Mouse (Mus musculus) ZHBTc4 (cell line): ENCODE data around the gene Irs1.

ENCODE experiments used
- DNase-seq: peaks from one replicate; pipeline ENCODE4 v3.0.0-alpha.2; 2011; ENCODE audit warnings: low read depth, low spot score

Gene Irs1

DNA sequence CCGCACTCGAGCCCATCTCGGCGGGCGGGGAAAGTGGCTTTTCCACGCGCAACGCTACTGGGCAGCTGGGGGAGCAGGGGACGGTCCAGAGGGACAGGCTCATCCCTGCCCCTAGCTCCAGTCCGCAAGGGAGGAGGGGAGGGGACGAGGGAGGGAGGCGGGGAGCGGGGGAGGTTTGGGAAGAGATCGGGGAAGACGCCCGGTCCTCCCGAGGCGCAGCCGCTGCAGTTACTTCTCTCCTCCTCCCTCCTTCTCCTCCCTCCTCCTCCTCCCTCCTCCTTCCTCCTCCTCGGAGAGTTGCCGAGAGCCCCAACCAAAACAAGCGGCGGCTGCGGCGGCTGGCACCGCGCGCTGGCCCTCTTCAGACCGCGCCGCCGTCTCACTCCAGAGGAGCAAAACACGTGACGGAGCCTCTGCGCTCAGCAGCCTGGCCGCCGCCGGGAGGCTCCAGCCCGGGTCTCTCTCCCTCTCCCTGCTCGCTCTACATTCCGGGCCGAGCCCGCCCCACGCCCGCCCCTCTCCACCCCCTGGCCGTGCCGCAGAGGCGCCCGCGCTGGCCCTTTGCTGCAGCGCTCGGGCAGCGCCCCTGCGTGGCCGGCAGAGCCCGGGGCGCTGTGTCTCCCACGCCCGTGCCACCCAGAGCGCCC, at the start of gene Irs1:
TSS of gene Irs1 (minus strand) at position 266 of the 647 bp plus-strand sequence.
- DNase-seq = peak; percentile 87

GRCm38 (mm10) chr1:82334506-82334905, 43.3 kb upstream of the Irs1 start:
- no peak for DNase-seq

DNA sequence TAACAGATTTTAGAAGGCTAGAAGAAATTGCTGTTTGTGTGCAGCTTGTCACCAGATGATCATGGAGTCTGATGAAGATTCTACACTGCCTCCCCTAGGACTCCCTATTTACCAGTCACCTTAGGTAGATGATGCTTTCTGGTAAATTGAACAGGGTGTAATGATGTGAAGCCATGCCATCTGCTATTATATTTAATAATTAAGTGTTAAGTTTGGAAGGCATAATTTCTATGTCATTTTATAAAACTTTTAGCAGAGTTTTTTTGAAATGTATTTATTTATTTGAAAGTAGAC, 38.7 kb upstream of the Irs1 start:
- no peak for DNase-seq

DNA sequence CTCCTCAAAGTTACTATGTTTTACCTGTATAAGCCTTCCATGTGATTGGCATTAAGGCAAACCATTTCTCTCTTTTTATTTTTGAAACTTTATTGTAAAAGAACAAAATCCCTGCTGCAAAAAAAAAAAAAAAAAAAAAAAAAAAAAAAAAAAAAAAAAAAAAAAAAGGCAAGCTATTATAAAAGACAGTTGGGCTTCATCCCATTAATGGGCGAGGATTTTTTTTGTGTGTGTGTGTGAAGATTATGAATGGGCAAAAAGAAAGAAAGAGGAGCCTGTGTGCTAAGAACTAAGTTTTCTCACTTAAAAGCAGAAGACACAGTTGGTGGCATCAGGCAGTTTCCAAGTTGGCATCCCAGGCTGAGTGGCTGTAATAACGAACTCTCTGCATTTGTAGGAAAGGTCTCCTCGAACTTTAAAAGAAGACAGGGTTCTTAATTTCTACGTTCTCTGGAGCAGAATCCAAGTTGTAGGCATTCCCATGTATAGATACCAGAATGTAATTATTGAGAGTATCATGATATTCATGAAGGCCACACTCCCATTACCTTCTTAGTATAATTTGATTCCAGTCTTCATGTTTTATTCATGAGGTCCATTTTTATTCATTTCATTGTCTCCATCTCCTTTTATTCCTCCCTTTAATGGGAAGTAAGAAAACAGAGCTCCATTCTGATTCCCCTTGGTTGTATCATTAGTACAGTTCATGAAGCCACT, 38.2 kb upstream of the Irs1 start:
- no peak for DNase-seq

DNA sequence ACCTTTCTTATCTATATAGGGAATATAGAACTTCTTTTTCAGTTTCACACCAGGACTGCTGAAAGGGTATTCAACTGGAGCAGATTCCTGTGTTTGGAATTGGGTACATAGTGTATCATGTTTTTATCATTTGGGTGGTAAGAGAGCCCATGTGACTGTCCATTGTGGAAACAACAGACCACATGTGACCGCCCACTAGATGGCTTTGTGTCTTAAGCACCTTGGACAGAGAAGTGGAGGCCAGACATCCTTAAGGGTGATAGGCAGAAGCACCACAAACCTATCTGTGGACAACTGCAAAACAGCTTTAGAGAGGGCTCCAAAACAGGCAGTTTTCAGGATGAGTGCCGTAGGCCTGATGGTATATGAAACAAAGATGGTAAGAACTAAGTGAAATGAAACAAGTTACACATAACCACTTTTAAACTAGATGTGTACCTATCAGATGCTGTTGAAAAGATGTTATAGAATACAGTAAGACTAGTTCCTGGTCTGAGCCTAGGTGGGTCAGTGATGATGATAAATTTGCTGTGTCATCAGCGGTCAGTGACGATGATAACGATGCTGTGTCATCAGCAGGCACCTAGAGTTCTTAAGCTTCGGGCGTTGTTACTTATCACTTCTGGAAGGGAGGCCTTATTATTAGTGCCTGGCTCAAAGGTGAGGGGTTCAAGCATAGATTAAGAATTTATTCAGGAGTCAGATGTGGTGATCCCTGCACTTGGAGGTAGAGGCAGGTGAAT, 37.0 kb upstream of the Irs1 start:
- DNase-seq = no peak

DNA sequence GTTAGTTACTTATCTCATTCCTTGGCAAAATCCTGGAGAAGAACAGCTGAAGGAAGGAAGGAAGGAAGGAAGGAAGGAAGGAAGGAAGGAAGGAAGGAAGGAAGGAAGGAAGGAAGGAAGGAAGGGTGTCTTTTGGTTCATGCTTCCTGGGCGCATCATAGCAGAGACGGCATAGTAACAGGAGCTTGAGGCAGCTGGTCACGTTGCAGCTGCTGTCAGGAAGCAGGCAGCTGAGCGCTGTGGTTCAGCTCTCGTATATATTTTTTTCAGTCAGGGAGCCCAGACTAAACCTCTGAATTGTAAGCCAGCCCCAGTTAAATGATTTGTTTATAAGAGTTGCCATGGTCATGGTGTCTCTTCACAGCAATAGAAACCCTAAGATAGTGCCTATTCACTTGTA, 34.9 kb upstream of the Irs1 start:
- no peak for DNase-seq

GRCm38 (mm10) chr1:82324131-82324785, 33.0 kb upstream of the Irs1 start:
- peak; percentile 23 for DNase-seq

DNA sequence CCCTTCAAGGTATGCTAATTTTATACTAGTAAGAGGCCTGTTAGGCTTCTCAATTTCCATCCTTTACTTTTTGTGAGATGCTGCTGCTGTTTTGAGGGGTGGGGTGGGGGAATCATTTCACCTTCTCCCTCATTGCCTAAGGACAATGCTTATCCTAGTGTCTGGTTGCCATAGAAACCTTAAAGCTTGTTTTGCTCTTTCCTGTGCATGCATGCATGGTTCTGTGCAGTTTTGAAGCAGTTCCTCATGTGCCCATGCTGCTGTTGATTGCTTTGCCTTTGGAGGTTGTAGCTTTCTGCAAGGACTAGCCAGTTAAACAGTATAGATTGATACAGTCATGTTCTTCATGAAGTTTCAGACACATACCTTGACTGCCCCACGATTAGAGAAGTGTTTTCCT, 30.2 kb upstream of the Irs1 start:
- DNase-seq = no peak

DNA sequence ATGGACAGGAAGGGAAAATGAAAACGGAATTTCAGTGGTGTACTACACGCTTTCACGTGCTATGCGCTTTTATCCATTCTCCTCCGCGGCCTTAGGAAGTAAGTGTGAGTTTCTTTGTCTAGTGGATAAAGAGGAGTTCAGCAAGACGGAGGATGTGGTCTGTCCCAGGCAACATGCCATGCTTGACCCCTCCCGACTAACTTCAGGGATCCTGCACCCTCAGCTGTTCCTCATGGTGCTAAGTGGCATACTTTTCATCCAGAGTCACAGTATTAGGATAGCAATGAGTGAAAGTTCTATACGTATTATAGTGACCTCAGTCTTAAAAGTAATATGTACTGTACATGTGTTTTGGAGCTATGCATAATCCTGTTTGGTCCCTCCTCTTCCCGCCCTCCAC, 29.6 kb upstream of the Irs1 start:
- no peak for DNase-seq

- DNase-seq = no peak
These were observed 29.2 kb upstream of the Irs1 start for GRCm38 (mm10) chr1:82320456-82320855.

DNA sequence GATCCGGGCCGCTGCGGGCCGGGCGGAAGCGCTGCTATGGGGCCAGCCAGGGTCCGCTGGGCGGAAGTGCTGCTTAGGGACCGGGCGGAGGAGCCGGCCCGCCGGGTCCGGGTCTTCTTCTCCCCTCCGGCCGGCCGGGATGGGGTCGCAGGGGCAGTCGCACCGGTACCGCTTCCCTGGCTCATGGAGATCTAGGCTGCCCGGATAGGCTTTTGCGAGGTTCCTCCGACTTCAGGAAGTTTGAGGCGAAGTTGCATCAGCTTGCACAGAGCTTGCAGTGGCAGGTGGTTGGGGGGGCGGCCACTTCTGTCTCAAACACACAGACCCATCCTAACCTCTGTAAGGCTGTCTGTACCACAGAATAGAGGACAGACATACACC, 25.5 kb upstream of the Irs1 start:
- DNase-seq = no peak

DNA sequence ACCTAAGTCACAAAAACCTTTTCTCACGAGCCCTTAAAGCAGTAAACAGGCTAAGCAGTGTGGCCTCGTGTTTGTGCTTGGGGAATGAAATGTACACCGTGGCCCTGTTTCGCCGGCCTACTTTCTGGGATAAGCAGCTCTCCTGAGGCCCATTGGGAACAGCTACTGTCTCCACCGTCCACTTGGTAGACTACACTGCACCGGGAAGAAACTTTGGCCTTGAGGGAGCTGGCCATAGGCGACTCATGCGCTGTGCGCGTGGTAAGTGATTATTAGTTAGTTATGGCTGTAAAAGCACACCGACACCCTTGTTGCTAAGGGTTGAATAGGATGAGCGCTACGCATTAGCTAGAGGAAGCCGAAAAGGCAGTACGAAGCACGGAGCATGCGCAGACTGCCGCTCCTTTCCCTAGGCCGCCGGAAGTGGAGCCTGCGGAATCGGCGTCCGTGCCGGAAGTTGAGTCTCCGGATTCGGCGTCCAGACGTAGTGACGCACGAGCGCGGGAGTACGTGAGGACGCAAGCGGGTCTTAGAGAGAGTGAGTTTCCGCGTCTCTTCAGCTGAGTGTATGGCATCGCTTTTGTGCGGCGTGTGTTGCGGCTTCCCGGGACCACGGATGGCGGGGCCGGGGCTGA, 25.0 kb upstream of the Irs1 start, which contains the start of gene Rhbdd1:
TSS of gene Rhbdd1 (plus strand) at position 342 of the 635 bp plus-strand sequence.
- peak; percentile 98 for DNase-seq

- DNase-seq = no peak
These were observed 13.3 kb upstream of the Irs1 start for GRCm38 (mm10) chr1:82304483-82304882.

GRCm38 (mm10) chr1:82298586-82298985, 7.4 kb upstream of the Irs1 start:
- DNase-seq = no peak

GRCm38 (mm10) chr1:82294102-82294501, 2.9 kb upstream of the Irs1 start:
- peak; percentile 41 for DNase-seq

DNA sequence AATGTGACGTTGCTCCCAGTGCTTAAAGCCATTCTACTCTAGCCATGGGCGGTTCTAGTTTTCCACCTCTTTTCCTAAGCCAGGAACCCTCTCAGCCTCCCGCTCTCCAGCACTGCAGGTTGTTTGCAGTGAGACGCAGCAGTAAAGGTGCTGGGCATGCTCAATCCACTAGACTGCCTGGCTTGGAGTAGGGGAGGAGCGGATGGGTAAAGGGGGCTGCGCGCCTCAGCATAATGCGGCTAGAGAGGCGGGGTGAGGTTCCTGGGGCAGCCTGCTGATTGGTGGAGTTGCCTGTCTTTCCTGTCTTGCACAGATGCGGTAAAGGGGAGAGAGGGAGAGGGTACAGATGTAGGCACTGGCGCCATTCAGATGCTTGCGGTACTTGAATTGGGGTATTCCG, 1.6 kb upstream of the Irs1 start:
- peak; percentile 71 for DNase-seq

GRCm38 (mm10) chr1:82291930-82292712, 905 bp upstream of the Irs1 start:
- no peak for DNase-seq

DNA sequence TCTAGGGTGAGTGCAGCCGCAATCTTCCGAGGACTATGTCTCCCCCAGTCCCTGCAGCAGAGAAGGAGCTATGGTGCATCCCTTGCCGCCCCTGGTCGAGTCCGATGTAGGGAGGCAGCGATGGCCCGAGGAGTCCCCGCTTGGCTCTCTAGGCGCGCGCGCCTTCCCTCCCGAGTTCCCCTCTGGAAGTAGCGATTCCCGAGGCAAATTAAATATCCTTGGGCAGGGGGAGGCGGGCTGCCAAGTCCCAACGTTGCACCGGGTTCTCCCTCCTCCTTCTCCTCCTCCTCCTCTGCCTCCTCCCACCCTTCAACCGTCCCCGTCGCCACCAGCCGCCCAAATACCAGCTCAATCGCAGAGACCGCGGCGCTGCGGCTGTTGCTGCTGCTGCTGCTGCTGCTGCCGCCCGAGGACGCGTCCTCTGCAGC, 479 bp downstream of the Irs1 start:
- peak; percentile 73 for DNase-seq

- peak; percentile 51 for DNase-seq
These were observed 1.1 kb downstream of the Irs1 start for GRCm38 (mm10) chr1:82289990-82290681.
